Comparison of ENCODE assay signal across 8 mouse cellular contexts in the genomic region with DNA sequence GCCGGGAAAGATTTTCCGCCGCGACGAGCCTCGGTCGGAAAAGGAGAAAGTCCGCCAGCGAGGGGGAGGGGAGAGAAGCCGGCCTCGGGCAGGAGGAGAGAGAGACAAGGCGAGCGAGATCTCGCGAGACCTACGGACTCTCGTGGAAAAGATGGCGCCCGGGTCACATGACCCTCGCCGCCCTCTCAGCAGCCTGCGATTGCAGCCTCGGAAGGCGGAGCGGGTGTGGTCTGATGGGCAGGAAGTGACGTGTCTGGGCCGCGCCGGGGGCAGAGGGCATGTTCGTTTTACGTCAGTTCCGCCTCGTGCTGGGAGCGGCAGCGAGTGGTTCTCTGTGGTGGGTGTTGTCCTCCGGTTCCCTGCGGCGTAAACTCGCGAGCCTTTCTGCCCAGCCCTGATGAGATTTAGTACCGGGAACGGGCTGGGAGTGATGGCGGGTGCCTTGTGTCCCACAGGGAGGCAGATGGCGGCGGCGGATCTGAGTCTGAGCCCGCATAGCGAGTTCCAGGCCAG. TPM values are rescaled to one million over a fixed set of nuclear protein-coding genes. Genes with fewer than 3 reads are reported as not detected.
DNase-seq lines count a peak whose midpoint lies in the region; ATAC-seq and TF ChIP-seq lines count a peak whose summit lies in the region.

Smndc1 (minus strand) TSS at position 84 of the 513 bp plus-strand sequence.

- peak within 1 kb of the TSS; percentile 96 for H3K27ac ChIP-seq in forebrain, embryonic 16.5 days (ENCODE audit: low read length)
- peak within 1 kb of the TSS; percentile 91 for H3K27ac ChIP-seq in layer of hippocampus, adult 2 months
- peak within 1 kb of the TSS; percentile 98 for H3K27ac ChIP-seq in lung, embryonic 14.5 days (ENCODE audit: low read depth)
- H3K27ac ChIP-seq in olfactory bulb, adult 2 months (ENCODE audit: insufficient read depth, low read depth, low read length): peak within 1 kb of the TSS; percentile 95
- H3K27ac ChIP-seq in thymus, adult 2 months (ENCODE audit: control insufficient read depth, insufficient read depth, low read length): peak within 1 kb of the TSS; percentile 38

- intact Hi-C loops in heart, postnatal 36 days (cut with DNase I): loop anchor here (10.0 kb wide), 1 partner anchor 554 kb away; the partner anchor contains the start of genes Bbip1 and Shoc2

- no peaks in the 10 kb centered on the region for H3K9me3 ChIP-seq in G1E (replicated peaks)
- H3K9me3 ChIP-seq in forebrain, embryonic 16.5 days (ENCODE audit: control insufficient read depth, low read length): no peaks in the 10 kb centered on the region
- no peaks in the 10 kb centered on the region for H3K9me3 ChIP-seq in lung, embryonic 14.5 days (ENCODE audit: low read depth, low read length)

- peak; percentile 95 for DNase-seq in G1E (ENCODE audit: low spot score)
- DNase-seq in cerebellum, adult 18-20 months: peak; percentile 99
- DNase-seq in heart, postnatal 36 days: peak; percentile 97 to 98
- peak; percentile 99 for DNase-seq in layer of hippocampus, adult 2 months (ENCODE audit: low spot score in 2 of 2)
- peak; percentile 100 for DNase-seq in lung, embryonic 14.5 days
- DNase-seq in thymus, adult 2 months: peak; percentile 99

- H3K27me3 ChIP-seq in G1E (ENCODE audit: insufficient read depth, low read length): no peaks in the 10 kb centered on the region
- no peaks in the 10 kb centered on the region for H3K27me3 ChIP-seq in forebrain, embryonic 16.5 days (replicated peaks; ENCODE audit: control insufficient read depth, insufficient read depth, low read length)
- H3K27me3 ChIP-seq in lung, embryonic 14.5 days (ENCODE audit: insufficient read depth, low read length): no peaks in the 10 kb centered on the region
- H3K27me3 ChIP-seq in thymus, adult 2 months (ENCODE audit: control insufficient read depth, insufficient read depth, low read length): no peaks in the 10 kb centered on the region

- peak within 1 kb of the TSS; percentile 92 for H3K4me2 ChIP-seq in forebrain, embryonic 16.5 days (ENCODE audit: low read length)
- peak within 1 kb of the TSS; percentile 84 for H3K4me2 ChIP-seq in lung, embryonic 14.5 days

- H3K4me1 ChIP-seq in G1E (ENCODE audit: insufficient read depth, low read depth, low read length): peaks cover 56% of the 10 kb centered on the region
- H3K4me1 ChIP-seq in forebrain, embryonic 16.5 days (replicated peaks; ENCODE audit: control insufficient read depth, insufficient read depth, low read length): peaks cover 14% of the 10 kb centered on the region
- H3K4me1 ChIP-seq in lung, embryonic 14.5 days (ENCODE audit: insufficient read depth): peaks cover 8% of the 10 kb centered on the region; the same call in 1 of the 2 replicates
- peaks cover 4% of the 10 kb centered on the region for H3K4me1 ChIP-seq in olfactory bulb, adult 2 months (ENCODE audit: control insufficient read depth, insufficient read depth, low read length)
- peaks cover 2% of the 10 kb centered on the region; the same call in 1 of the 2 replicates for H3K4me1 ChIP-seq in thymus, adult 2 months (replicated peaks; ENCODE audit: control insufficient read depth, insufficient read depth, low read length)

- H3K9ac ChIP-seq in forebrain, embryonic 16.5 days (replicated peaks; ENCODE audit: low read depth, low read length): peak within 1 kb of the TSS; percentile 93
- H3K9ac ChIP-seq in lung, embryonic 14.5 days: peak within 1 kb of the TSS; percentile 99

- ATAC-seq in G1E (ENCODE audit: extremely low read depth, insufficient number of reproducible peaks, low FRiP score, poor library complexity, severe bottlenecking): peak; percentile 97
- peak; percentile 98 for ATAC-seq in forebrain, embryonic 16.5 days
- ATAC-seq in lung, embryonic 14.5 days (ENCODE audit: insufficient read depth): peak; percentile 97

- no peak for TF ChIP-seq CTCF in G1E (IDR thresholded peaks at IDR 0.05; ENCODE audit: low read depth, low read length)
- TF ChIP-seq CTCF in layer of hippocampus, adult 2 months (conservative IDR thresholded peaks at IDR 0.05): no peak
- no peak for TF ChIP-seq CTCF in lung, embryonic 14.5 days (IDR thresholded peaks at IDR 0.05; ENCODE audit: low read depth)
- TF ChIP-seq CTCF in olfactory bulb, adult 2 months (IDR thresholded peaks at IDR 0.05; ENCODE audit: insufficient read depth, low read depth, low read length): no peak
- 0 out of 2 replicates have a peak, but pooled peaks have one; percentile 45 for TF ChIP-seq CTCF in thymus, adult 2 months (IDR thresholded peaks at IDR 0.05; ENCODE audit: borderline replicate concordance, control insufficient read depth, extremely low read depth, insufficient read depth, low read length, poor library complexity)

- H3K36me3 ChIP-seq in G1E (replicated peaks): peaks cover 48% of the 10 kb centered on the region
- H3K36me3 ChIP-seq in forebrain, embryonic 16.5 days (ENCODE audit: control insufficient read depth, insufficient read depth): peaks cover 8% of the 10 kb centered on the region
- peaks cover 35% of the 10 kb centered on the region for H3K36me3 ChIP-seq in lung, embryonic 14.5 days (ENCODE audit: insufficient read depth)
- peaks cover 22% of the 10 kb centered on the region for H3K36me3 ChIP-seq in thymus, adult 2 months (ENCODE audit: control insufficient read depth, insufficient read depth, low read length)

- TF ChIP-seq POLR2A in olfactory bulb, adult 2 months (IDR thresholded peaks at IDR 0.05; ENCODE audit: insufficient read depth, low read depth, low read length): peak; percentile 78
- peak; percentile 69; the same call in 1 of the 2 replicates for TF ChIP-seq POLR2A in thymus, adult 2 months (IDR thresholded peaks at IDR 0.05; ENCODE audit: control insufficient read depth, extremely low read depth, insufficient read depth, low read length, poor library complexity)

- under 1% methylated on average over 48 of the region's 48 CpGs for WGBS in forebrain, embryonic 16.5 days
- WGBS in lung, embryonic 14.5 days: under 1% methylated on average over 48 of the region's 48 CpGs
- WGBS in olfactory bulb, adult 2 months: under 1% methylated on average over 48 of the region's 48 CpGs
- WGBS in thymus, adult 2 months: under 1% methylated on average over 48 of the region's 48 CpGs

- H3K4me3 ChIP-seq in G1E (ENCODE audit: low read depth, low read length): peak within 1 kb of the TSS; percentile 96
- H3K4me3 ChIP-seq in forebrain, embryonic 16.5 days (replicated peaks; ENCODE audit: low read length): peak within 1 kb of the TSS; percentile 95
- peak within 1 kb of the TSS; percentile 92 for H3K4me3 ChIP-seq in layer of hippocampus, adult 2 months
- peak within 1 kb of the TSS; percentile 100 for H3K4me3 ChIP-seq in lung, embryonic 14.5 days (ENCODE audit: low read depth, low read length)
- peak within 1 kb of the TSS; percentile 99 for H3K4me3 ChIP-seq in olfactory bulb, adult 2 months (ENCODE audit: insufficient read depth, low read depth, low read length)
- peak within 1 kb of the TSS; percentile 90 for H3K4me3 ChIP-seq in thymus, adult 2 months (ENCODE audit: control insufficient read depth, insufficient read depth, low read length)

RNA-seq across cellular contexts. Expression of gene Smndc1, which starts in this region (rescaled TPM):
- 96.5 and 105 TPM in 2 replicates for total RNA-seq in G1E (2014; fragmentation: Nextera tagmentation)
- total RNA-seq in G1E (2017): 44.9 and 47.7 TPM in 2 replicates
- polyA plus RNA-seq in G1E (2012): 181 and 267 TPM in 2 replicates
- polyA plus RNA-seq in forebrain, embryonic 16.5 days (2015; fragmentation: Nextera tagmentation; extraction: Ambion mirVana): 33.2 and 39.6 TPM in 2 replicates
- total RNA-seq in heart, postnatal 36 days (2021): 10 to 100 TPM; 33.0 to 33.8 TPM
- 10 to 100 TPM; 39.9 to 40.7 TPM for total RNA-seq in layer of hippocampus, adult 2 months (2021)
- 45.8 and 49.4 TPM in 2 replicates for polyA plus RNA-seq in lung, embryonic 14.5 days (2014; fragmentation: Nextera tagmentation; extraction: Ambion mirVana)
- polyA plus RNA-seq in olfactory bulb, adult 2 months (2012; ENCODE audit: insufficient read depth, insufficient read length, low replicate concordance, missing spikeins): not detected in 2 replicates
- polyA plus RNA-seq in thymus, adult 2 months (2012; rRNA removed): 6.7 and 6.8 TPM in 2 replicates

Comparison
In these comparisons a context has a peak if more than half of its experiments do, and no peak if none do; other contexts are left out.
1. Peak in every context shown above with its lines: DNase-seq, ATAC-seq, H3K4me3 ChIP-seq and H3K27ac ChIP-seq.
2. H3K27ac ChIP-seq: peak in every context shown above with its lines; median percentile 98 in lung, embryonic 14.5 days; 96 in forebrain, embryonic 16.5 days; 95 in olfactory bulb, adult 2 months; 91 in layer of hippocampus, adult 2 months; 38 in thymus, adult 2 months.